Mouse (Mus musculus): ENCODE measurements at regions not wholly inside any gene's neighbourhood (a gene's known extent, or its start where the extent isn't known, plus 50 kb on each side); places are given as distances from the start of the nearest gene placed in this dataset.

DNA sequence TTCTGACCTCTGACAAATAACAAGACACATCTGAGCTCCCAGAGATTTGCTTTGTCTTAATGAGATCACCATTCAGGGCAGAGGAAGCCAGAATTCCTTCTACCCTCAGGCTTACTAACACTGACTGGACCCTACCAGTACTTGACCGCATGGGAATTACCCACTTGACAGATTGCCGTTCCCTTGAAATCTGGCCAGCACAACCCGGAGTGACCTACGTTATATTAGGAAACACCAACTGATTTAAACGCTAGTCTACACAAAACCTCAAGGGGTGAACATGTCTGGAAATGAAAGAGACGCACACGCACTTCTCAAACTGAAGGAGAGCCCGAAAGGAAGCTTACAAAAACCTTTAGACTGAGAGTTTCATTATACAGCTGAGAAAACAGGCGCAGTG, 69.8 kb upstream of the Foxn2 start:
- Histone ChIP-seq H3K4me1 (no peaks in the 10 kb centered on the region), H3K27me3 (replicated peaks) (no peaks in the 10 kb centered on the region)
- no peak for TF ChIP-seq FLI1 (IDR thresholded peaks at IDR 0.05; ENCODE audit: low read length)

DNA sequence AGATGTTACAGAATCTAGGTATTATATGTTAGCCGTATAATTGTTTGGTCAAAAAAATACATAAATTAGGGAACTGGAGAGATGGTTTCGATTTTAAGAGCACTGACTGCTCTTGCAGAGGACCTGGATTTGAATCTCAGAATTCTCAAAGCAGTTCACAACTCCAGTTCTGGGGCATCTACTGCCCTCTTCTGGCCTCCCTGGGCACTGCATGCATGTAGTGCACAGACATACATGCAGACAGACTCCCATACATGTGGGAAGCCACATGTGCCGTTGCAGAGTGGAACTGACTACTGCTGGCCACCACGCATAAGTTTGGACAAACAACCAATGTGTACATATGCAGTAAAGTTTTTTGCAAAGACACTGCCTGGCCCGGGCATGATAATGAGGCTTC, 62.0 kb upstream of the Foxn2 start:
- Histone ChIP-seq H3K27me3 (replicated peaks) (no peaks in the 10 kb centered on the region), H3K4me3 (replicated peaks) (no peak overlapping the region), H3K36me3 (replicated peaks; ENCODE audit: low read length) (no peaks in the 10 kb centered on the region), H3K9me3 (peaks cover 55% of the 10 kb centered on the region), H3K4me1 (no peaks in the 10 kb centered on the region)
- TF ChIP-seq GATA1 (IDR thresholded peaks at IDR 0.05; ENCODE audit: borderline replicate concordance, low read length) (no peak), FLI1 (IDR thresholded peaks at IDR 0.05; ENCODE audit: low read length) (no peak)

More for the DNA sequence above, 69.8 kb upstream of the Foxn2 start:
- Histone ChIP-seq H3K4me3 (replicated peaks) (no peak overlapping the region), H3K36me3 (replicated peaks; ENCODE audit: low read length) (no peaks in the 10 kb centered on the region), H3K9me3 (peaks cover 27% of the 10 kb centered on the region)

DNA sequence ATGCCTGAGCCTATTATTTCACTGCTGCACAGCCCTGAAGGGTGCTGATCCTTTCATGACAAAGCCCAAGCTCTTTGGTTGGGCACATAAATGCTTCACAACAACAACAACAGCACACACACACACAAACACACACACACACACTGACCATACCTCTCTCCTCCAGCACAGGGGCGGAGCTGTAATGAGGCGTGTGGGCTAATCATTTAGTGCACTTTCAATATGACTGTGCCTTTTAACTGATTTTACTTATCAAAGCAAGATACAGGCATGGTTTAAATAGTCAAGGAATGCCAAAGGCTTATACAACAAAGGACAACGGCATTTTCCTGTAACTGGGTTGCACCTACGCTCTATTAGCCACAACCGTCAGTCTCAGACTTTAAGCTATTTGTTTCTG, 61.1 kb upstream of the Foxn2 start:
- H3K36me3 ChIP-seq (replicated peaks; ENCODE audit: low read length): no peaks in the 10 kb centered on the region
- H3K27me3 ChIP-seq (replicated peaks): no peaks in the 10 kb centered on the region
- TF ChIP-seq FLI1 (IDR thresholded peaks at IDR 0.05; ENCODE audit: low read length) (no peak), GATA1 (IDR thresholded peaks at IDR 0.05; ENCODE audit: borderline replicate concordance, low read length) (no peak)
- peaks cover 50% of the 10 kb centered on the region for H3K9me3 ChIP-seq
- H3K4me3 ChIP-seq (replicated peaks): no peak overlapping the region
- H3K4me1 ChIP-seq: no peaks in the 10 kb centered on the region

DNA sequence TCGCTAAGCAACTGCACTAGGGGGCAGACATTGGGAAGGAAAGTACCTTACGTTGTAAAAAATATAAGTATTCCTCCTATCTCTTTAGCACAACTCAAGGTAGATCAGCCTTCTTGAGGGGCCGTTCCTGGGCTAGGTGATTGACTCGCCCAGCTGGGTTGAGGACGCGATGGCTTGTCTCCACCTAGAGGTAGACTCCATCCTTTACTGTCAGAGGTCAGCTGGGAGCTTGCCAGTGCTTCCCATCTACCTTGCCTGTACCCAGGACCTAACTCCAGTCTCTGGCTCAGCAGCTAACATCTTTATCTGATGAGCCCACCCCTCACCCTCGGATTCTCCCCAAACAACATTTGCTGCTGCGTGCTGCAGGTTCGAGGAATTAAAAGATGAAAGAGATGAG, 59.4 kb upstream of the Foxn2 start:
- TF ChIP-seq GATA1 (IDR thresholded peaks at IDR 0.05; ENCODE audit: borderline replicate concordance, low read length): no peak
- H3K4me1 ChIP-seq: no peaks in the 10 kb centered on the region
- H3K27me3 ChIP-seq (replicated peaks): no peaks in the 10 kb centered on the region
- H3K4me3 ChIP-seq (replicated peaks): no peak overlapping the region
- peaks cover 38% of the 10 kb centered on the region for H3K9me3 ChIP-seq
- no peaks in the 10 kb centered on the region for H3K36me3 ChIP-seq (replicated peaks; ENCODE audit: low read length)

DNA sequence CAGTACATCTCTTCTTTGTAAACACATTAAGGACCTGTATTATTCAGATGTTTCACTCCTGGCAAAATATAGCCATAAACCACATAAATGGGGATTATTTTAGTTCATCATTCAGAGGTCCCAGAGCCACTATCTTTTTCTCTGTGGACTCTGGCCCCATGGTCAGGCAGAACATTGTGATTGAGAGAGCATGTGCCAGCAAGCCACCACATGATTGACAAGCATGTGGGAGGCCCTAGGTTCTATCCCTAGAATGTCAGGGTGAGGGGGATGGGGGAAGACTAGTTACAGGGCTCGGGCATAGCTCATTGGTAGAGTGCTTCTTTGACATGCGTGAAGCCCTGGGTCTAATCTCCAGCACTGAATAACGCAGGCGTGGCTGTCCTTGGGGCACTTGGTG, 57.1 kb upstream of the Foxn2 start:
- Histone ChIP-seq H3K4me3 (replicated peaks) (no peak overlapping the region), H3K4me1 (no peaks in the 10 kb centered on the region), H3K9me3 (peaks cover 34% of the 10 kb centered on the region), H3K36me3 (replicated peaks; ENCODE audit: low read length) (no peaks in the 10 kb centered on the region), H3K27me3 (replicated peaks) (no peaks in the 10 kb centered on the region)
- no peak for TF ChIP-seq FLI1 (IDR thresholded peaks at IDR 0.05; ENCODE audit: low read length)
- no peak for TF ChIP-seq GATA1 (IDR thresholded peaks at IDR 0.05; ENCODE audit: borderline replicate concordance, low read length)

DNA sequence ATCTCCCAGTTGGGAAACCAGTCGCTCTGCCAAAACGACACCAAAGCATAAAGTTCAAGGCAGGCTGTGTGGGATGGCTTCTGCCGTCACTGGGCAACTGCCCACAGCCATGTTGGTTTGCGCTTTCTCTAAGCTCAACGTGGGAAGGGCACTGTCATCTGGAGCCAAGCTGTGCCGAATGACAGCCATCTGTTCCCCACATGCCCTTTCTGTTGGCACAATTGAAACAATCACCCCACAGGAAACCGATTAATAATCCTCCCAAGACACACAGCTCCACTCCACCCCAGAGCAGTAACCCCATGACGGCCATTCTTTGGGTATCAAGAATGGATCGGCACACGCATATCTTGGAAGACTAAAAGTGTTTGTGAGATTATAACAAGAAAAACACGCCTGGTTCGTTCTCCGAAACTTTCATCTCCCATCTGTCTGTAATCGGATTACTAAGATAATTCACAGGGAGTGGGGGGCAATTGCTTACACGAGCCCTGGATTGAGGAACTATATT, 52.0 kb upstream of the Foxn2 start:
- Histone ChIP-seq H3K36me3 (replicated peaks; ENCODE audit: low read length) (no peaks in the 10 kb centered on the region), H3K4me3 (replicated peaks) (no peak overlapping the region), H3K4me1 (no peaks in the 10 kb centered on the region), H3K27me3 (replicated peaks) (no peaks in the 10 kb centered on the region), H3K9me3 (peaks cover 5% of the 10 kb centered on the region)
- no peak for TF ChIP-seq FLI1 (IDR thresholded peaks at IDR 0.05; ENCODE audit: low read length)

DNA sequence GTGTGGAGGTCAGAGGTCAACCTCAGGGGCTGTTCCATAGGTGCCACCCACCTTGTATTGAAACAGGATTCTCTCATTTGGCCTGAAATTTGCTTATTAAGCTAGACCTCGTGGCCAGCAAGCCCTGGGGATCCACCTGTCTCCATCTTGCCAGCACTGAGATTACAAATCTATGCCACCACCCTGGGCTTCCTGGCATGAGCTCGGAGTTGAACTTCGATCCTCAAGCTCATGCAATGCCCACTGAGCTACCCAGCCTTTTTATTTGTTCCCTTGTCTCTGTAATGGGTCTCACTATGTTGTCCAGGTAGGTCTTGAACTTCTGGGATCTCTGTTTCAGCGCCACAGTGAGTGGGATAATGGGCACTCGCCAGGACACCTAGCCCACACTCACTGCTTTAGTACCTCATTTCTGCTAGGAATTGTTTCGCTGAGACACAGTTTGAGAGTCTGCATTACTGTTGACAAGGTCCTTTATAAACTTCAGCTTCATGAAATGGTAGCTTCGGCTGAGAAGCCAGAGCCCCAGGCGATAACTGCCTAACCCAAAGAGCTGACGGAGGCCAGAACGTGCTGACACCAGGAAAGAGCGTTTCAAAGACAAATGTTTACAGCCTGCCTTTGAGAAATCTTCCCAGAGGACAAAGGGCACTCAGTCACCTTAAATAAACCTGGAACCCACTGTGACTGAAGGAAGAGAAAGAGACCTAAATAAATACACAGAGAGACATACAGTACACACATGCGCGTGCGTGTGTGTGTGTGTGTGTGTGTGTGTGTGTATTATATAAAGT, 50.6 kb upstream of the Foxn2 start:
- Histone ChIP-seq H3K4me3 (replicated peaks) (no peak overlapping the region), H3K27me3 (replicated peaks) (no peaks in the 10 kb centered on the region), H3K4me1 (no peaks in the 10 kb centered on the region), H3K36me3 (replicated peaks; ENCODE audit: low read length) (no peaks in the 10 kb centered on the region), H3K9me3 (peaks cover 3% of the 10 kb centered on the region; the same call in 1 of the 2 replicates)
- TF ChIP-seq FLI1 (IDR thresholded peaks at IDR 0.05; ENCODE audit: low read length): no peak
- TF ChIP-seq GATA1 (IDR thresholded peaks at IDR 0.05; ENCODE audit: borderline replicate concordance, low read length): no peak

All from megakaryocyte, embryonic 14.5 days (primary cell).